Mouse (Mus musculus) testis, adult 2 months (tissue): Measurements from ENCODE around the gene Vwce.

Experiments
- CTCF ChIP-seq: fragments of 200-500 bp; IDR thresholded peaks from 2 replicates; pipeline ENCODE4 v1.5.1; 2012; ENCODE audit warnings: low read depth, mild to moderate bottlenecking, inconsistent platforms, low read length, moderate library complexity; ENCODE audit not compliant: control insufficient read depth, insufficient read depth, insufficient replicate concordance
- POLR2A ChIP-seq: fragments of 200-500 bp; IDR thresholded peaks from 2 replicates; pipeline ENCODE4 v1.6.1; 2012; ENCODE audit warnings: low read depth, mild to moderate bottlenecking, inconsistent platforms, low read length, moderate library complexity; ENCODE audit not compliant: control insufficient read depth

DNA sequence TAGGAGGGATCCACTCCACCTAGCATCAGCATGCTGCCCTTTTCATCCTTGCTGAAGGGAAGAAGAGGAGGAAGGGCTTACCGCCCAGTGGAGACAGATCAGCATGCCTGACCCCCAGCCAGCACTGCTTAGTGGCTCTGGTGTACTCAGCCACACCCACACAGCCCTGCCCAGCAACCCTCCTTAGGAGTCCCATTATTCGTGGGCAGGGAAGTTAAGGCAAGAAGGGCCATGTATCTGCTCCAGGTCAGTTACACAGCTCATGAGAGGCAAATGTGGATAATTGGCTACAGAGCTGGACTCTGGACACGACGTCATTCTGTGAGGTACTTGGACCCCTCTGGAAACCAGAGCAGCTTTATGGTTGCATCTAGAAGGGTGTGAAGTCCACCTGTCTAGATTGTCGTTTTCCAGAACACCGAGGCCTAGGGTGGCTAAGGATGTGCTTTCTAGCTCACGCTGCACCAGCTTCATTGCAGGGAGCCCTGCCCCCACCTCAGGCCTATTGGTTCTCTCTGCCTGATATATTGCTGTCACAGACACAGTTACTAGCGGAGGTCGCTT is 37.9 kb downstream of the Vwce start:
- TF ChIP-seq POLR2A (no peak), CTCF (no peak)
